Mouse (Mus musculus) stomach, postnatal 0 days (tissue): ENCODE results near the gene 1700029I15Rik. TPM values are rescaled to one million over a fixed set of nuclear protein-coding genes. Genes with fewer than 3 reads are reported as not detected.

Experiments used
- ATAC-seq: fragments of 200-750 bp; cut with Nextera tagmentation; 2 replicates; pipeline ENCODE4 v1.8.0; 2017; ENCODE audit not compliant: low FRiP score, low TSS enrichment
- DNase-seq: peaks from one replicate; pipeline ENCODE4 v3.0.0-alpha.2; 2016; ENCODE audit warnings: low spot score
- H3K27ac ChIP-seq: fragments of 300-500 bp; sonication (generic); replicated peaks from 2 replicates; pipeline ENCODE4 v1.5.1; 2014; ENCODE audit warnings: mild to moderate bottlenecking, control low read depth
- H3K27me3 ChIP-seq: fragments of 300-500 bp; sonication (generic); 2 replicates; pipeline ENCODE4 v1.6.1; 2014; ENCODE audit warnings: low read length; ENCODE audit not compliant: control insufficient read depth, insufficient read depth
- H3K36me3 ChIP-seq: fragments of 300-500 bp; sonication (generic); 2 replicates; pipeline ENCODE4 v1.6.1; 2014; ENCODE audit warnings: low read length, mixed read lengths; ENCODE audit not compliant: control insufficient read depth, insufficient read depth
- H3K4me1 ChIP-seq: fragments of 300-500 bp; sonication (generic); replicated peaks from 2 replicates; pipeline ENCODE4 v1.6.1; 2014; ENCODE audit warnings: antibody characterized with exemption; ENCODE audit not compliant: control insufficient read depth, insufficient read depth
- H3K4me2 ChIP-seq: fragments of 300-500 bp; sonication (generic); replicated peaks from 2 replicates; pipeline ENCODE4 v1.6.1; 2014; ENCODE audit warnings: low read depth, mild to moderate bottlenecking, control low read depth, moderate library complexity
- H3K4me3 ChIP-seq: fragments of 300-500 bp; sonication (generic); 2 replicates; pipeline ENCODE4 v1.5.1; 2014; ENCODE audit warnings: low read depth, low read length, control low read depth
- H3K9ac ChIP-seq: fragments of 300-500 bp; sonication (generic); 2 replicates; pipeline ENCODE4 v1.6.1; 2014; ENCODE audit warnings: mild to moderate bottlenecking, low read length, control low read depth, mixed read lengths
- H3K9me3 ChIP-seq: fragments of 300-500 bp; sonication (generic); 2 replicates; pipeline ENCODE4 v1.6.1; 2016; ENCODE audit warnings: low read length; ENCODE audit not compliant: control insufficient read depth
- CTCF ChIP-seq: IDR thresholded peaks from 2 replicates; pipeline ENCODE4 v1.5.1; 2016; ENCODE audit warnings: antibody characterized with exemption, low read depth, mild to moderate bottlenecking, moderate library complexity
- EP300 ChIP-seq: optimal IDR thresholded peaks from 2 replicates; pipeline ENCODE3; 2016; ENCODE audit warnings: antibody characterized with exemption
- WGBS: fragments of 180-500 bp; shearing (Covaris S2); extraction: QIAGEN DNeasy Blood & Tissue Kit; methylation state at CpG from one replicate; pipeline ENCODE4 v1.1.7; 2014; 5-methylcytosine and 5-hydroxymethylcytosine counted together
- polyA plus RNA-seq: library from polyadenylated mRNA; unstranded; fragments of >200 nt; fragmentation: Nextera tagmentation; extraction: Ambion mirVana; gene quantifications from 2 replicates; pipeline ENCODE4 v1.2.1, GENCODE M21; 2015

1700029I15Rik gene
- polyA plus RNA-seq, 1 experiment from 2014 or later: 2.3 TPM

GRCm38 (mm10) chr2:92370821-92371805 lies 11.2 kb upstream of the 1700029I15Rik start:
- peak overlapping the region; percentile 46 for H3K4me3 ChIP-seq
- ATAC-seq: peak; percentile 36
- peaks cover 6% of the 10 kb centered on the region; the same call in 1 of the 2 replicates for H3K4me1 ChIP-seq
- H3K27me3 ChIP-seq: no peaks in the 10 kb centered on the region
- TF ChIP-seq EP300: no peak
- peak; percentile 9; the same call in 1 of the 2 replicates for TF ChIP-seq CTCF
- no peaks in the 10 kb centered on the region for H3K36me3 ChIP-seq
- DNase-seq: peak; percentile 92
- H3K9me3 ChIP-seq: no peaks in the 10 kb centered on the region
- peak overlapping the region; percentile 94 for H3K27ac ChIP-seq
- H3K4me2 ChIP-seq: peak overlapping the region; percentile 74
- 4% methylated on average over 43 of the region's 45 CpGs for WGBS
- H3K9ac ChIP-seq: peak overlapping the region; percentile 66

GRCm38 (mm10) chr2:92371971-92372690 lies 10.2 kb upstream of the 1700029I15Rik start:
- no peak overlapping the region for H3K4me2 ChIP-seq

GRCm38 (mm10) chr2:92372767-92373436 lies 9.4 kb upstream of the 1700029I15Rik start:
- Histone ChIP-seq H3K27ac (peak overlapping the region; percentile 94), H3K4me1 (peaks cover 6% of the 10 kb centered on the region; the same call in 1 of the 2 replicates), H3K27me3 (no peaks in the 10 kb centered on the region), H3K4me2 (no peak overlapping the region), H3K9ac (no peak overlapping the region), H3K9me3 (no peaks in the 10 kb centered on the region), H3K36me3 (peaks cover 3% of the 10 kb centered on the region; the same call in 1 of the 2 replicates), H3K4me3 (no peak overlapping the region)
- TF ChIP-seq EP300 (no peak), CTCF (no peak)
- DNase-seq (peak; percentile 76), ATAC-seq (no peak)
- 32% methylated on average over 9 of the region's 9 CpGs for WGBS

More at GRCm38 (mm10) chr2:92371971-92372690, 10.2 kb upstream of the 1700029I15Rik start:
- Histone ChIP-seq H3K9ac (0 out of 2 replicates have a peak overlapping the region, but pooled peaks have one; percentile 8), H3K4me1 (peaks cover 6% of the 10 kb centered on the region; the same call in 1 of the 2 replicates), H3K27me3 (no peaks in the 10 kb centered on the region), H3K9me3 (no peaks in the 10 kb centered on the region), H3K4me3 (no peak overlapping the region), H3K36me3 (peaks cover 2% of the 10 kb centered on the region; the same call in 1 of the 2 replicates), H3K27ac (peak overlapping the region; percentile 94)
- 33% methylated on average over 10 of the region's 10 CpGs for WGBS
- no peak for TF ChIP-seq EP300
- TF ChIP-seq CTCF: no peak
- DNase-seq (no peak), ATAC-seq (no peak)

GRCm38 (mm10) chr2:92373437-92373813 lies 8.9 kb upstream of the 1700029I15Rik start:
- no peaks in the 10 kb centered on the region for H3K27me3 ChIP-seq
- no peaks in the 10 kb centered on the region for H3K9me3 ChIP-seq
- WGBS: 61% methylated on average over 11 of the region's 11 CpGs
- DNase-seq: no peak
- H3K9ac ChIP-seq: no peak overlapping the region
- ATAC-seq: no peak
- no peak overlapping the region for H3K4me2 ChIP-seq
- peaks cover 6% of the 10 kb centered on the region; the same call in 1 of the 2 replicates for H3K4me1 ChIP-seq
- H3K4me3 ChIP-seq: no peak overlapping the region
- peak overlapping the region; percentile 94 for H3K27ac ChIP-seq
- peaks cover 5% of the 10 kb centered on the region; the same call in 1 of the 2 replicates for H3K36me3 ChIP-seq
- TF ChIP-seq EP300 (no peak), CTCF (no peak)

GRCm38 (mm10) chr2:92374514-92374913 lies 7.8 kb upstream of the 1700029I15Rik start, which contains the start of the genes Pex16 and Large2:
Gene Pex16, plus strand, starts transcription at chr2:92374676.
Gene Large2, minus strand, starts transcription at chr2:92374869.
- peak within 1 kb of the TSS; percentile 79 for H3K9ac ChIP-seq
- WGBS: 2% methylated on average over 16 of the region's 16 CpGs

More at GRCm38 (mm10) chr2:92374514-92374913, 7.8 kb upstream of the 1700029I15Rik start, which contains the start of the genes Pex16 and Large2:
- no peak for ATAC-seq
- Histone ChIP-seq H3K36me3 (peaks cover 13% of the 10 kb centered on the region; the same call in 1 of the 2 replicates), H3K4me2 (peak within 1 kb of the TSS; percentile 88), H3K4me1 (peaks cover 6% of the 10 kb centered on the region; the same call in 1 of the 2 replicates), H3K27me3 (no peaks in the 10 kb centered on the region), H3K9me3 (no peaks in the 10 kb centered on the region), H3K27ac (peak within 1 kb of the TSS; percentile 94), H3K4me3 (peak within 1 kb of the TSS; percentile 74)
- TF ChIP-seq CTCF (no peak), EP300 (no peak)
- DNase-seq: peak; percentile 47
